Mouse (Mus musculus) midbrain, postnatal 0 days (tissue): ENCODE measurements around the gene Wdr66. TPM values are rescaled to one million over a fixed set of nuclear protein-coding genes. Genes with fewer than 3 reads are reported as not detected.
A peak's percentile ranks its signal among the peaks of the same experiment; 100 is the strongest.

Experiments
- ATAC-seq: fragments of 200-750 bp; cut with Nextera tagmentation; 2 replicates; pipeline ENCODE4 v1.8.0; 2017; ENCODE audit warnings: moderate number of reproducible peaks, mild to moderate bottlenecking, moderate TSS enrichment, moderate library complexity; ENCODE audit not compliant: low FRiP score
- DNase-seq: peaks from one replicate; pipeline ENCODE4 v3.0.0-alpha.2; 2015; ENCODE audit warnings: low spot score
- H3K27ac ChIP-seq: fragments of 300-500 bp; sonication (generic); 2 replicates; pipeline ENCODE4 v1.5.1; 2014; ENCODE audit warnings: low read depth, mild to moderate bottlenecking, low read length, mixed read lengths
- H3K27me3 ChIP-seq: fragments of 300-500 bp; sonication (generic); 2 replicates; pipeline ENCODE4 v1.6.1; 2014; ENCODE audit warnings: low read length, control low read depth, mixed read lengths; ENCODE audit not compliant: insufficient read depth
- H3K36me3 ChIP-seq: fragments of 300-500 bp; sonication (generic); 2 replicates; pipeline ENCODE4 v1.6.1; 2014; ENCODE audit warnings: low read length, control low read depth, mixed read lengths; ENCODE audit not compliant: insufficient read depth
- H3K4me1 ChIP-seq: fragments of 300-500 bp; sonication (generic); 2 replicates; pipeline ENCODE4 v1.6.1; 2014; ENCODE audit warnings: mild to moderate bottlenecking, control low read depth, antibody characterized with exemption, low read length, mixed read lengths; ENCODE audit not compliant: insufficient read depth
- H3K4me2 ChIP-seq: fragments of 300-500 bp; sonication (generic); 2 replicates; pipeline ENCODE4 v1.6.1; 2014; ENCODE audit warnings: low read depth, mild to moderate bottlenecking, low read length, mixed read lengths; ENCODE audit not compliant: poor library complexity, severe bottlenecking
- H3K4me3 ChIP-seq: fragments of 300-500 bp; sonication (generic); 2 replicates; pipeline ENCODE4 v1.5.1; 2014; ENCODE audit warnings: low read depth, mild to moderate bottlenecking, low read length, moderate library complexity
- H3K9ac ChIP-seq: fragments of 300-500 bp; sonication (generic); replicated peaks from 2 replicates; pipeline ENCODE4 v1.6.1; 2014; ENCODE audit warnings: mild to moderate bottlenecking, low read length, moderate library complexity, mixed read lengths; ENCODE audit not compliant: poor library complexity, severe bottlenecking
- H3K9me3 ChIP-seq: fragments of 300-500 bp; sonication (generic); 2 replicates; pipeline ENCODE4 v1.6.1; 2016; ENCODE audit warnings: low read length, control low read depth
- CTCF ChIP-seq: IDR thresholded peaks from 2 replicates; pipeline ENCODE4 v1.5.1; 2016; ENCODE audit warnings: antibody characterized with exemption, mild to moderate bottlenecking
- whole genome bisulfite sequencing: fragments of 180-500 bp; shearing (Covaris S2); extraction: QIAGEN DNeasy Blood & Tissue Kit; methylation state at CpG from one replicate; pipeline ENCODE4 v1.1.7; 2014; 5-methylcytosine and 5-hydroxymethylcytosine counted together
- polyA plus RNA-seq: library from polyadenylated mRNA; unstranded; fragments of >200 nt; fragmentation: Nextera tagmentation; extraction: Ambion mirVana; gene quantifications from 2 replicates; pipeline ENCODE4 v1.2.1, GENCODE M21; 2015
- total RNA-seq: library from RNA; depleted of rRNA; stranded (reverse); fragments of >200 nt; gene quantifications from 2 replicates; pipeline ENCODE4 v1.2.3, GENCODE M21; 2014

The Wdr66 gene
- total and polyA plus RNA-seq, 2 experiments from 2014 or later = 2.0 to 2.2 TPM

GRCm38 (mm10) chr5:123236426-123236825, 15.5 kb upstream of the Wdr66 start:
- ATAC-seq = no peak
- H3K4me3 ChIP-seq = no peak overlapping the region
- no peaks in the 10 kb centered on the region for H3K27me3 ChIP-seq
- no peaks in the 10 kb centered on the region for H3K9me3 ChIP-seq
- no peak overlapping the region for H3K4me2 ChIP-seq
- no peaks in the 10 kb centered on the region for H3K4me1 ChIP-seq
- no peak for TF ChIP-seq CTCF
- H3K9ac ChIP-seq = no peak overlapping the region
- DNase-seq = no peak
- H3K27ac ChIP-seq = no peak overlapping the region
- 90% methylated on average over 9 of the region's 9 CpGs for WGBS
- peaks cover 32% of the 10 kb centered on the region for H3K36me3 ChIP-seq

- no peak for ATAC-seq
- TF ChIP-seq CTCF = no peak
- WGBS = 93% methylated on average over 11 of the region's 11 CpGs
- H3K4me2 ChIP-seq = no peak overlapping the region
- H3K27me3 ChIP-seq = no peaks in the 10 kb centered on the region
- H3K27ac ChIP-seq = no peak overlapping the region
- H3K9me3 ChIP-seq = no peaks in the 10 kb centered on the region
- H3K36me3 ChIP-seq = peaks cover 52% of the 10 kb centered on the region
- H3K4me1 ChIP-seq = no peaks in the 10 kb centered on the region
- H3K4me3 ChIP-seq = no peak overlapping the region
- no peak for DNase-seq
- no peak overlapping the region for H3K9ac ChIP-seq
These were observed 12.4 kb upstream of the Wdr66 start for GRCm38 (mm10) chr5:123239501-123239900.

GRCm38 (mm10) chr5:123245518-123245917, 6.4 kb upstream of the Wdr66 start:
- H3K9ac ChIP-seq = no peak overlapping the region
- WGBS = 18% methylated on average over 4 of the region's 4 CpGs
- peaks cover 32% of the 10 kb centered on the region for H3K36me3 ChIP-seq
- TF ChIP-seq CTCF = peak; percentile 79
- ATAC-seq (no peak), DNase-seq (peak; percentile 73)
- no peaks in the 10 kb centered on the region for H3K27me3 ChIP-seq
- H3K4me2 ChIP-seq = no peak overlapping the region
- no peaks in the 10 kb centered on the region for H3K9me3 ChIP-seq
- no peak overlapping the region for H3K4me3 ChIP-seq
- no peaks in the 10 kb centered on the region for H3K4me1 ChIP-seq
- H3K27ac ChIP-seq = no peak overlapping the region

DNA sequence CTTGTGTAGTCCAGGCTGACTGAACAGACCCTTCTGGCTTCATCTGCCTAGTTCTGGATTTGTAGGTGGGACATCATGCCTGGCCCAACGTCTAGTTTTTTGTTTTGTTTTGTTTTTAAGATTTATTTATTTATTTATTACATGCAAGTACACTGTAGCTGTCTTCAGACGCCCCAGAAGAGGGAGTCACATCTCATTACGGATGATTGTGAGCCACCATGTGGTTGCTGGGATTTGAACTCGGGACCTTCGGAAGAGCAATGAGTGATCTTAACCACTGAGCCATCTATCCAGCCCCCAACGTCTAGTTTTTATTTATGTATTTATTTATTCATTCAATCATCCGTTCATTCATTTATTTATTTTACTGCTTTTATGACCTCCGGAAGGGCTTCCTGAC, 512 bp upstream of the Wdr66 start:
- Histone ChIP-seq H3K4me1 (peaks cover 3% of the 10 kb centered on the region; the same call in 1 of the 2 replicates), H3K36me3 (peaks cover 6% of the 10 kb centered on the region; the same call in 1 of the 2 replicates), H3K4me2 (peak overlapping the region; percentile 68), H3K9me3 (no peaks in the 10 kb centered on the region), H3K27me3 (no peaks in the 10 kb centered on the region), H3K9ac (no peak overlapping the region), H3K4me3 (no peak overlapping the region), H3K27ac (no peak overlapping the region)
- no peak for TF ChIP-seq CTCF
- WGBS = 71% methylated on average over 8 of the region's 8 CpGs
- DNase-seq (no peak), ATAC-seq (no peak)

- Histone ChIP-seq H3K4me3 (no peak overlapping the region), H3K27ac (no peak overlapping the region), H3K27me3 (no peaks in the 10 kb centered on the region), H3K36me3 (no peaks in the 10 kb centered on the region), H3K4me2 (peak overlapping the region; percentile 32), H3K4me1 (peaks cover 1% of the 10 kb centered on the region; the same call in 1 of the 2 replicates), H3K9me3 (no peaks in the 10 kb centered on the region), H3K9ac (no peak overlapping the region)
- ATAC-seq (no peak), DNase-seq (peak; percentile 65)
- 30% methylated on average over 23 of the region's 23 CpGs for WGBS
- no peak for TF ChIP-seq CTCF
These were observed 5.2 kb downstream of the Wdr66 start for GRCm38 (mm10) chr5:123256841-123257755.

DNA sequence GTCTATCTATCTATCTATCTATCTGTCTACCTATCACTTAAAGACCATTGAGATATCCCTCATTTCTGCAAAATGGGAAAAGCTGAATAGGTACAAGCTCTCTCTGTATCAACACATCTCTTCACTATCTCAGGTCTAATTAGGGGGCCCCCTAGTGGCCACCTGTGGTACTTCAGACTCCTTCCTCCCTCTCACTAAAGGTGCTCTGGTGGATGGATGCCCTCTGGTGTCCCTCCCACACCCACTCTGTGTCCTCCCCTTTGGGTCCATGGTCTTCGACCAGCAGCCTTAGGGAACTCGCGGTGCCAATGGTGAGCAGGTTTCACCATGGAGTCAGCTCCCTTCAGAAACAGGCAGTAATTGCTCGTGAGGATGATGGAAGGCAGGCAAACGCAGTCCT, 7.1 kb downstream of the Wdr66 start:
- peak; percentile 69 for TF ChIP-seq CTCF
- H3K27ac ChIP-seq = no peak overlapping the region
- DNase-seq = peak; percentile 45
- no peaks in the 10 kb centered on the region for H3K36me3 ChIP-seq
- no peaks in the 10 kb centered on the region for H3K27me3 ChIP-seq
- H3K4me3 ChIP-seq = no peak overlapping the region
- ATAC-seq = no peak
- H3K4me1 ChIP-seq = no peaks in the 10 kb centered on the region
- H3K9ac ChIP-seq = no peak overlapping the region
- no peak overlapping the region for H3K4me2 ChIP-seq
- no peaks in the 10 kb centered on the region for H3K9me3 ChIP-seq
- 53% methylated on average over 5 of the region's 5 CpGs for WGBS
